Mouse (Mus musculus): ENCODE measurements around the gene Olfr154.
"Not testable (repeated sequence)": the region's sequence is repeated elsewhere in the genome, so short reads cannot be mapped to it uniquely, and the experiment has no call there.

DNA sequence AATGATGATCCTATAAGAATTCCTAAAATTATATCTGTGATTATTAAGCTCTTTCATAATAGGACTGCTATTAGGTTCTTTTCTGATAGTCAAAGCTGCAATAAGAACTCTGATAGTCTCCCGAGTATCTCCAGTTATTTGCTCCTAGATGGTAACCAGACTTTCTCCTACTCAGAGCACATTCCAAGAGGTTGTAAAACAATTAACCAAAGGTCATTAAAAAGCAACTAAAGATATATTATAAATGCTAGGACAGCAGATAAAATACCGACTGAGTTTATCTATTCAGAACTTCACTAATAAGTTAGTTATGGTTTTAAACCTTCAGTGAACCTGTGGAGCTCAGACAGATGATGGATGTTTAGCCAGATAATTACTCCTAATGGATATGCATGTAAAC lies 46.4 kb upstream of the Olfr154 start:
- not testable (repeated sequence) for TF ChIP-seq EP300 (IDR thresholded peaks at IDR 0.05; ENCODE audit: low read depth in 1 of 2, low read length in 2 of 2); CTCF (IDR thresholded peaks at IDR 0.05 in 2 of 3, conservative IDR thresholded peaks at IDR 0.05 in 1 of 3; ENCODE audit: control insufficient read depth in 1 of 3, insufficient read depth in 1 of 3, low read depth in 2 of 3, low read length in 3 of 3, poor library complexity in 1 of 3, severe bottlenecking in 1 of 3); CHD2 (IDR thresholded peaks at IDR 0.05; ENCODE audit: low read length); POLR2A (IDR thresholded peaks at IDR 0.05; ENCODE audit: control insufficient read depth in 1 of 2, insufficient read depth in 1 of 2, low read depth in 1 of 2, low read length in 2 of 2, poor library complexity in 1 of 2); MAZ (IDR thresholded peaks at IDR 0.05; ENCODE audit: low read depth, low read length); MXI1 (IDR thresholded peaks at IDR 0.05; ENCODE audit: low read depth, low read length); MEF2A (IDR thresholded peaks at IDR 0.05; ENCODE audit: extremely low read depth, insufficient replicate concordance, low read depth, low read length, poor library complexity, severe bottlenecking); UBTF (IDR thresholded peaks at IDR 0.05; ENCODE audit: borderline replicate concordance, insufficient read depth, low read depth, low read length); ZNF384 (IDR thresholded peaks at IDR 0.05; ENCODE audit: low read depth, low read length); E2F4 (IDR thresholded peaks at IDR 0.05; ENCODE audit: borderline replicate concordance, low read depth, low read length); BHLHE40 (IDR thresholded peaks at IDR 0.05; ENCODE audit: borderline replicate concordance, low read depth, low read length); GATA1 (IDR thresholded peaks at IDR 0.05; ENCODE audit: low read depth, low read length)
